Mouse (Mus musculus) erythroblast, adult 5-6 weeks (primary cell): ENCODE results near the gene Slc5a7. TPM values are rescaled to one million over a fixed set of nuclear protein-coding genes. Genes with fewer than 3 reads are reported as not detected.

Experiments
- ATAC-seq: replicated peaks from 2 replicates; pipeline ENCODE4 v1.8.0; 2016; ENCODE audit warnings: moderate number of reproducible peaks, mild to moderate bottlenecking, moderate TSS enrichment, inconsistent platforms; ENCODE audit not compliant: poor library complexity, low FRiP score, severe bottlenecking
- total RNA-seq, 2 experiments: library from RNA; stranded (forward) in 1 of 2; stranded (reverse) in 1 of 2; fragments of 150-400 nt in 1 of 2; fragments of 200-764, 138-1000 nt in 1 of 2; gene quantifications; 2 replicates each; pipeline versions ENCODE4 v1.2.3 to v1.2.4; 2015 to 2017; ENCODE audit warnings: low replicate concordance in 2 of 2

Gene Slc5a7
- not detected in 2 replicates for total RNA-seq (2015; ENCODE audit: low replicate concordance)
- not detected in 2 replicates for total RNA-seq (2017; ENCODE audit: low replicate concordance)

GRCm38 (mm10) chr17:54298934-54299333, at the start of gene Slc5a7:
TSS of gene Slc5a7 (minus strand) at chr17:54299034.
- no peak for ATAC-seq

- no peak for ATAC-seq
These were observed 48.8 kb upstream of the Slc5a7 start for GRCm38 (mm10) chr17:54347672-54348071.

GRCm38 (mm10) chr17:54343395-54343794, 44.6 kb upstream of the Slc5a7 start:
- ATAC-seq, result no peak

- ATAC-seq, result no peak
These were observed 456 bp downstream of the Slc5a7 start for GRCm38 (mm10) chr17:54298232-54298924.

- no peak for ATAC-seq
These were observed 48.1 kb downstream of the Slc5a7 start for GRCm38 (mm10) chr17:54250783-54251182.

GRCm38 (mm10) chr17:54243650-54244300, 55.1 kb downstream of the Slc5a7 start:
- ATAC-seq, result no peak

- no peak for ATAC-seq
These were observed 59.4 kb downstream of the Slc5a7 start for GRCm38 (mm10) chr17:54239435-54239834.
